Mouse (Mus musculus) cerebellum, adult 2 months (tissue): ENCODE data around the gene Gm9945. TPM values are rescaled to one million over a fixed set of nuclear protein-coding genes. Genes with fewer than 3 reads are reported as not detected.

ENCODE experiments used
- DNase-seq, 2 experiments: peaks; one replicate each; pipeline ENCODE4 v3.0.0; 2021
- H3K27ac ChIP-seq: fragments of 200-500 bp; 2 replicates; pipeline ENCODE4 v1.5.1; 2012; ENCODE audit warnings: low read length, control low read depth, inconsistent platforms; ENCODE audit not compliant: insufficient read depth
- H3K27me3 ChIP-seq: fragments of 200-500 bp; 2 replicates; pipeline ENCODE4 v1.6.1; 2012; ENCODE audit warnings: inconsistent platforms, mild to moderate bottlenecking, low read length, moderate library complexity; ENCODE audit not compliant: control insufficient read depth, insufficient read depth
- H3K4me1 ChIP-seq: fragments of 200-500 bp; 2 replicates; pipeline ENCODE4 v1.6.1; 2011; ENCODE audit warnings: low read length; ENCODE audit not compliant: control insufficient read depth, insufficient read depth
- H3K4me3 ChIP-seq: fragments of 200-500 bp; replicated peaks from 2 replicates; pipeline ENCODE3; 2011; ENCODE audit warnings: mild to moderate bottlenecking, low read depth, low read length, control low read depth; ENCODE audit not compliant: insufficient read depth
- CTCF ChIP-seq: fragments of 200-500 bp; IDR thresholded peaks from 2 replicates; pipeline ENCODE4 v1.5.1; 2011; ENCODE audit warnings: low read depth, mild to moderate bottlenecking, control low read depth, low read length, moderate library complexity, borderline replicate concordance; ENCODE audit not compliant: insufficient read depth
- POLR2A ChIP-seq: fragments of 200-500 bp; IDR thresholded peaks from 2 replicates; pipeline ENCODE4 v1.6.1; 2011; ENCODE audit warnings: low read length, control low read depth, borderline replicate concordance; ENCODE audit not compliant: insufficient read depth
- WGBS: fragments of 180-500 bp; shearing (Covaris S2); methylation state at CpG from one replicate; pipeline ENCODE4 v1.1.7; 2018; 5-methylcytosine and 5-hydroxymethylcytosine counted together
- polyA plus RNA-seq: library from polyadenylated mRNA; depleted of rRNA; stranded (reverse); fragments of >200 nt; gene quantifications from 2 replicates; pipeline ENCODE4 v1.2.3, GENCODE M21; 2012

Gm9945 gene
- polyA plus RNA-seq, 1 experiment, result 0.65 TPM

DNA sequence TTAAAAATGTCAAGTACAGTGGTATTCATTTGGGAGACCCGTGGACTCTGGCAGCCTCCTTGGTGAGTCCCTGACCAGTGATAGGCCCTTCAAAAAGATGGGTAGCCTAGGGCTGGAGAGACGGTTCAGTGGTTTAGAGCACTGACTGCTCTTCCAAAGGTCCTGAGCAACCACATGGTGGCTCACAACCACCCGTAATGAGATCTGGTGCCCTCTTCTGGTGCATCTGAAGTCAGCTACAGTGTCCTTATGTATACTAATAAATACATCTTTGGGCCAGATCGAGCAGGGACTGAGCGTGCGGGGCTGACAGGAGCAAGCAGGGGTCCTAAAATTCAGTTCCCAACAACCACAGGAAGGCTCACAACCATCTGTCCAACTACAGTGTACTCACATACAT lies 36.1 kb upstream of the Gm9945 start:
- DNase-seq, result peak; percentile 49 to 52
- Histone ChIP-seq H3K27ac (no peak overlapping the region), H3K27me3 (no peaks in the 10 kb centered on the region), H3K4me1 (no peaks in the 10 kb centered on the region), H3K4me3 (no peak overlapping the region)
- TF ChIP-seq POLR2A, result no peak
- peak; percentile 61 for TF ChIP-seq CTCF
- 11% methylated on average over 6 of the region's 6 CpGs for WGBS

DNA sequence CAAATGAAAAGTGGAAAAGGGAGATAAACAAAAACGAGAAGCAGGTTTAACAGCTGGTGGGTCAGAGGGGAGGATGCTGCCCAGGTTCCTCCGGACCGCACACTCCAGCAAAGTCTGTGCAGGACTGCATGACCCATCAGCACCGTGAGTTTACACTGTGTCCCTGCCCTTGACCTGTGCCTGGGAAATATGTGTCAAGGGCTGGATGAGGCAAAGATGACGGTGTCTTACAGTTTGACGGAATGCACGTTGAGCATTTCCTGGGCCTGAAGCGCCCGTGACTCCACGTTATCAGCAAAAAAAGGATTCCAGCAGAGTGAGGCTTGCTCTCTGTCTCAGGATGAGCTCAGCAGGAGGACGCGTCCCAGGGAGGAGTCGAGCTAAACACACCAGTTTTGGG lies 34.4 kb upstream of the Gm9945 start:
- no peak for DNase-seq
- Histone ChIP-seq H3K27me3 (no peaks in the 10 kb centered on the region), H3K4me3 (no peak overlapping the region), H3K27ac (no peak overlapping the region), H3K4me1 (peaks cover 8% of the 10 kb centered on the region; the same call in 1 of the 2 replicates)
- TF ChIP-seq POLR2A (no peak), CTCF (no peak)
- WGBS, result 86% methylated on average over 13 of the region's 13 CpGs

DNA sequence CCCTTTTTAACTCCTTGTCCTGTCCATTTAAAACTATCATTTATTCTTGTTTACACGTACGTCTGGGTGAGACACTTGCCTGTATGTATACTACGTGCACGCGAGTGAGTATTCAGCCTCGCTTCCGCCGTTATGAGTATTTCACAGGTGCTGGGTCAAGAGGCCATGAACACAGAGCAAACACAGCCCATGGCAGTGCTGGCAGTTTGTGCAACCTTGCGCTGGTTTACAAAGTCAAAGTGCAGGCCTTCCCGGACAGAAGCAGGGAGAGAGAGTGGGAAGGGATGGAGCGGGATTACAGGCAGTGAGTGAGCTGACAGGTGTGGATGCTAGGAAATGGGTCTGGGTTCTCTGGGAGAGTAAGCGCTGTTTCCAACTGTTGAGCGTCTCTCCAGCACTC lies 33.8 kb upstream of the Gm9945 start:
- H3K4me3 ChIP-seq, result no peak overlapping the region
- no peaks in the 10 kb centered on the region for H3K27me3 ChIP-seq
- TF ChIP-seq POLR2A (no peak), CTCF (no peak)
- peaks cover 12% of the 10 kb centered on the region; the same call in 1 of the 2 replicates for H3K4me1 ChIP-seq
- no peak for DNase-seq
- H3K27ac ChIP-seq, result no peak overlapping the region
- WGBS, result 95% methylated on average over 13 of the region's 13 CpGs

DNA sequence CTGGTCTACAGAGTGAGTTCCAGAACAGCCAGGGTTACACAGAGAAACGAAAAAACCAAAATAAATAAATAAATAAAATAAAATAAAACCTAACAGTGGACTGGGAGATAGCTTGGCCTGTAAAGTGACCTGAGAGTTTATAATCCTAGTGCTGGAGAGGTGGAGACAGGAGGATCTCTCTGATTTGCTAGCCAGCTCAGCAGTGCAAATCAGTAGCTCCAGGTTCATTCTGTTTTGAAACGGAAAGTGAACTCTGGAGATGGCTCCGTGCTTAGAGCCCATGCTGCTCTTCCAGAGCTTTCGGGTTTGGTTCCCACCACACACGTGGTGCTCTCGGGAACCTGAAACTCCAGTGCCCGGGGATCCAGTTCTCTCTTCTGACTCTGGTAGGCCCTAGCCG lies 32.0 kb upstream of the Gm9945 start:
- Histone ChIP-seq H3K27me3 (no peaks in the 10 kb centered on the region), H3K4me1 (peaks cover 20% of the 10 kb centered on the region), H3K4me3 (no peak overlapping the region), H3K27ac (no peak overlapping the region)
- no peak for DNase-seq
- TF ChIP-seq CTCF (no peak), POLR2A (no peak)
- WGBS, result 80% methylated on average over 8 of the region's 8 CpGs

DNA sequence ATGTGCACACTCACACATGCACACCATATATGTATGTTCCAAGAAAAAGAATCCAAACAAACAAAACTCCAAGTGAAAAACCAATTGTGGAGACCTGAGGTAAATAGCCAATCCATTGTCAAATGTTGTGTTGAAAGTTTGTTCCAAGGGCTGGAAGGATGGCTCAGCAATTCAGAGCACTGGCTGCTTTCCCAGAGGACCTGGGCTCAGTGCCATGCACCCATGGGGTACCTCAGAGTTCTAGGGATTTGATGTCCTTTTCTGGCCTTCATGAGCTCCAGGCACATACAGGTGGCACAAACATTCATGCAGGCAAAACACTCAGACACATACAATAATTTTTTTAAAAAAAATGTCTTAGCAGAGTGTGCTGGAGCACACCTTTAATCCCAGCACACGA lies 31.4 kb upstream of the Gm9945 start:
- H3K4me1 ChIP-seq, result peaks cover 21% of the 10 kb centered on the region
- H3K4me3 ChIP-seq, result no peak overlapping the region
- TF ChIP-seq POLR2A (no peak), CTCF (no peak)
- no peaks in the 10 kb centered on the region for H3K27me3 ChIP-seq
- no peak overlapping the region for H3K27ac ChIP-seq
- WGBS, result 9% methylated on average over 1 of the region's 1 CpGs
- peak; percentile 95 to 96 for DNase-seq

DNA sequence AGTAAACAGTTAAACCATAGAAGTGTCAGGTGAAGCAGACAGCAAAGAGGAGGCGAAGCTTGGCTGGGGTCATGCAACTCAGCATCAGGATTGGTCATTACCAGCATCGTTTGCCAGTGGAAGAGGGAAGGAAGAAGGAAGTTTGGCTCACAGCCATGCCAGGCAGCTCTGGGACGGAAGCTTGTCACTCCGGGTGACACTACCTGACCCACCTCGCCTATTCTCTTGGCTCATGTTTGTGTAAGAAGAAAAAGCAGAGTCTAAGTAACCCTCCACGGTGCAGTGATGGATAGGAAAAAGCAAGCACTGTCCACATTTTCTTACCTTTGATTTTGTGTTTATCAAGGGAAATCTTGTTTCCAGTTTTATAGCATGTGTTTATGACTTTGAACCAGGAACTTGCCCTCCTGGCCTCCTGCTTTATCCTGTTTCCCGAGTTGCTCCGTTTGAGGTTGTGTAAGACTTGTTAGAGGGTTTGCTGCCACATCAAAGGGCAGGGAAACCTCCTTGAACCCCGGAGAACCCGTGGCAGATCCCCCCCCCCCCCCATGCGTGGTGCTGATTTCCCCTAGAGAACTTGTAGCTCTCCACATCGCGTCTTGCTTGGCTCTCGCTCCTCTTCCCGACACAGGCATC lies 29.8 kb upstream of the Gm9945 start:
- WGBS, result 31% methylated on average over 15 of the region's 15 CpGs
- Histone ChIP-seq H3K4me1 (peaks cover 21% of the 10 kb centered on the region), H3K27ac (no peak overlapping the region), H3K4me3 (no peak overlapping the region), H3K27me3 (no peaks in the 10 kb centered on the region)
- TF ChIP-seq POLR2A (no peak), CTCF (no peak)
- DNase-seq, result no peak

DNA sequence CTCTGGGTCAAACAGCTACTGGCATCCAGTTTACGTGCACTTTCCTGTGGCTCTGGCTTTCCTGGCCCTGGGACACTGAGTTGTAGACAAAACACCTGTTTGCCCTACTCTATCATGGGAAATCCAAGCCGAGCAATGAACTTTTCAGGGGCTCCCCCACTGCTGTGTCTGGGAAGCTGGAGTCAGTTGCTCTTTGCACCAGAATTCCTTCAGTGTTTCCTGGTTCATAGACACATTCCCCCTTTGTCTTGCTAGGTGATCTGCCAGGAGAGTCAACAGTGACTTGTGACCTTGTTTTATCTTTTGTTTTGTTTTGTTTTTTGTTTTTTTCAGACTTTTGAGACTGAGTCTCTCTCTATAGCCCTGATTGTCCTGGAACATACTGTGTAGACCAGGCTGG lies 28.6 kb upstream of the Gm9945 start:
- no peak for DNase-seq
- H3K27me3 ChIP-seq, result no peaks in the 10 kb centered on the region
- 90% methylated on average over 2 of the region's 2 CpGs for WGBS

DNA sequence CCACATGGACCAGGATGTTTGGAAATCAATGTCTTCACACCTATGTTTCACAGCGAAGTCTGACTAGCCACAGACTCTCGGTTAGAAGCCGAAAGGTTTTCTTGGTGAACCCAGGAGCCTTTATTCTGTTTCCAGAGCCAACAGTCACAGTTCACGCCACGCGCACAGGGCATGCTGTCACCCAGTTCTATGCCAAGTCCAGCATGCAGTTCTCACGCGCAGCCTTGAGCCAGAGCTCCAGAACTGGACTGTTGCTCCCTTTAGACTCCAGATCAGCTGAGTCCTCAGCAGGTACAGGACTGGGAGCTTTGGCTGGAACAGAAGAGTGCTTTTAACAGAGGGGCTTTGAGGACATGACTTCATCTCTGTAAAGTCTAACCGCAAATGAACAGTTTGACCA lies 27.6 kb upstream of the Gm9945 start:
- WGBS, result 24% methylated on average over 9 of the region's 9 CpGs
- TF ChIP-seq CTCF (no peak), POLR2A (no peak)

More for the DNA sequence above, 28.6 kb upstream of the Gm9945 start:
- Histone ChIP-seq H3K27ac (no peak overlapping the region), H3K4me1 (peaks cover 21% of the 10 kb centered on the region), H3K4me3 (no peak overlapping the region)
- TF ChIP-seq CTCF (no peak), POLR2A (no peak)

DNA sequence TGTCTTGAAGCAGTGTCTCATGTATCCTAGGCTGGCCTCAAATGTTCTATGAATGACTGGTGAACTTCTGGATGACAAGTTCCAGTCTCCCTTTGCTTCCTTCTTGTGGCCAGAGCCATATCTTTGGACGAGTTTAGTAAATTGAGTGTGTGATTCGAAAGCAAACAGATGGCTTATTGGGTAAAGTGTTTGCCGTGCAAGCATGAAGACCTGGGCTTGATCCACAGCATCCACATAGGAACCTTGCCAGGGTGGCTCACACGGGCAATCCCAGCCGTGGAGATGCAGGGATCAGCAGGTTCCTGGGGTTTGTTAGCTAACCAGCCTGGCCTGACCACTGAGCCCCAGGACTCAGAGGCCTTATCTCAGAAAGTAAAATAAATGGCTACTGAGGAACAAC lies 26.9 kb upstream of the Gm9945 start:
- 44% methylated on average over 5 of the region's 5 CpGs for WGBS
- Histone ChIP-seq H3K27me3 (no peaks in the 10 kb centered on the region), H3K27ac (no peak overlapping the region), H3K4me1 (peaks cover 21% of the 10 kb centered on the region), H3K4me3 (no peak overlapping the region)
- TF ChIP-seq CTCF (no peak), POLR2A (no peak)
- no peak for DNase-seq

More for the DNA sequence above, 27.6 kb upstream of the Gm9945 start:
- Histone ChIP-seq H3K27ac (no peak overlapping the region), H3K4me1 (peaks cover 21% of the 10 kb centered on the region), H3K4me3 (no peak overlapping the region), H3K27me3 (no peaks in the 10 kb centered on the region)
- peak; percentile 62 to 79 for DNase-seq
